Mouse (Mus musculus) forebrain, embryonic 12.5 days (tissue): ENCODE measurements at regions not wholly inside any gene's neighbourhood (a gene's known extent, or its start where the extent isn't known, plus 50 kb on each side); places are given as distances from the start of the nearest gene placed in this dataset.
A peak's percentile ranks its signal among the peaks of the same experiment; 100 is the strongest.

ENCODE experiments used
- ATAC-seq: fragments of 200-750 bp; cut with Nextera tagmentation; 2 replicates; pipeline ENCODE4 v1.8.0; 2017; ENCODE audit warnings: moderate TSS enrichment; ENCODE audit not compliant: low FRiP score
- H3K27ac ChIP-seq: fragments of 300-500 bp; sonication (generic); 2 replicates; pipeline ENCODE4 v1.5.1; 2016; ENCODE audit warnings: mild to moderate bottlenecking
- H3K27me3 ChIP-seq: fragments of 300-500 bp; sonication (generic); 2 replicates; pipeline ENCODE4 v1.6.1; 2016; ENCODE audit warnings: mild to moderate bottlenecking
- H3K36me3 ChIP-seq: fragments of 300-500 bp; sonication (generic); replicated peaks from 2 replicates; pipeline ENCODE4 v1.6.1; 2016; ENCODE audit warnings: mild to moderate bottlenecking
- H3K4me1 ChIP-seq: fragments of 300-500 bp; sonication (generic); 2 replicates; pipeline ENCODE4 v1.6.1; 2016
- H3K4me2 ChIP-seq: fragments of 300-500 bp; sonication (generic); 2 replicates; pipeline ENCODE4 v1.6.1; 2016; ENCODE audit warnings: mild to moderate bottlenecking, moderate library complexity
- H3K4me3 ChIP-seq: fragments of 300-500 bp; sonication (generic); replicated peaks from 2 replicates; pipeline ENCODE4 v1.5.1; 2016; ENCODE audit warnings: mild to moderate bottlenecking
- H3K9ac ChIP-seq: fragments of 300-500 bp; sonication (generic); 2 replicates; pipeline ENCODE4 v1.6.1; 2016; ENCODE audit warnings: mild to moderate bottlenecking
- H3K9me3 ChIP-seq: fragments of 300-500 bp; sonication (generic); 2 replicates; pipeline ENCODE4 v1.6.1; 2016
- WGBS: fragments of 180-500 bp; shearing (Covaris S2); methylation state at CpG from one replicate; pipeline ENCODE4 v1.1.7; 2016; 5-methylcytosine and 5-hydroxymethylcytosine counted together

GRCm38 (mm10) chr13:73159454-73159853 is 100.8 kb upstream of the Irx4 start:
- 55% methylated on average over 7 of the region's 7 CpGs for WGBS
- H3K4me3 ChIP-seq = no peak overlapping the region
- H3K4me2 ChIP-seq = no peak overlapping the region; the same call in 1 of the 2 replicates
- peaks cover 9% of the 10 kb centered on the region for H3K4me1 ChIP-seq
- H3K9me3 ChIP-seq = no peaks in the 10 kb centered on the region
- ATAC-seq = 0 out of 2 replicates have a peak, but pooled peaks have one; percentile 7
- H3K27me3 ChIP-seq = peaks cover 11% of the 10 kb centered on the region; the same call in 1 of the 2 replicates
- H3K9ac ChIP-seq = no peak overlapping the region
- no peak overlapping the region for H3K27ac ChIP-seq
- no peaks in the 10 kb centered on the region for H3K36me3 ChIP-seq

GRCm38 (mm10) chr13:73159865-73160264 is 100.4 kb upstream of the Irx4 start:
- Histone ChIP-seq H3K9ac (0 out of 2 replicates have a peak overlapping the region, but pooled peaks have one; percentile 33), H3K4me1 (peaks cover 9% of the 10 kb centered on the region), H3K27me3 (peaks cover 11% of the 10 kb centered on the region; the same call in 1 of the 2 replicates), H3K27ac (no peak overlapping the region), H3K36me3 (no peaks in the 10 kb centered on the region), H3K9me3 (no peaks in the 10 kb centered on the region), H3K4me2 (peak overlapping the region; percentile 56), H3K4me3 (peak overlapping the region; percentile 29)
- no peak; the same call in 1 of the 2 replicates for ATAC-seq
- WGBS = 8% methylated on average over 9 of the region's 9 CpGs

- whole genome bisulfite sequencing = under 1% methylated on average over 22 of the region's 22 CpGs
- no peak overlapping the region for H3K27ac ChIP-seq
- peak overlapping the region; percentile 29 for H3K4me3 ChIP-seq
- H3K27me3 ChIP-seq = peaks cover 11% of the 10 kb centered on the region; the same call in 1 of the 2 replicates
- peak; percentile 97 for ATAC-seq
- peaks cover 9% of the 10 kb centered on the region for H3K4me1 ChIP-seq
- peak overlapping the region; percentile 56 for H3K4me2 ChIP-seq
- no peaks in the 10 kb centered on the region for H3K9me3 ChIP-seq
- 0 out of 2 replicates have a peak overlapping the region, but pooled peaks have one; percentile 33 for H3K9ac ChIP-seq
- H3K36me3 ChIP-seq = no peaks in the 10 kb centered on the region
Measured at GRCm38 (mm10) chr13:73160289-73160688, 100.0 kb upstream of the Irx4 start.

GRCm38 (mm10) chr13:73170301-73170700 is 90.0 kb upstream of the Irx4 start:
- ATAC-seq = no peak
- H3K4me1 ChIP-seq = no peaks in the 10 kb centered on the region
- no peaks in the 10 kb centered on the region for H3K9me3 ChIP-seq
- 76% methylated on average over 3 of the region's 3 CpGs for WGBS
- no peak overlapping the region for H3K4me2 ChIP-seq
- H3K36me3 ChIP-seq = no peaks in the 10 kb centered on the region
- H3K9ac ChIP-seq = no peak overlapping the region
- H3K27ac ChIP-seq = no peak overlapping the region
- no peaks in the 10 kb centered on the region for H3K27me3 ChIP-seq
- H3K4me3 ChIP-seq = no peak overlapping the region

GRCm38 (mm10) chr13:73207931-73208448 is 52.3 kb upstream of the Irx4 start:
- 90% methylated on average over 3 of the region's 3 CpGs for WGBS
- Histone ChIP-seq H3K27me3 (no peaks in the 10 kb centered on the region), H3K36me3 (no peaks in the 10 kb centered on the region), H3K9ac (no peak overlapping the region), H3K4me3 (no peak overlapping the region), H3K27ac (no peak overlapping the region), H3K4me1 (no peaks in the 10 kb centered on the region), H3K4me2 (no peak overlapping the region), H3K9me3 (no peaks in the 10 kb centered on the region)
- no peak for ATAC-seq
